Mouse (Mus musculus): ENCODE measurements at regions not wholly inside any gene's neighbourhood (a gene's known extent, or its start where the extent isn't known, plus 50 kb on each side); places are given as distances from the start of the nearest gene placed in this dataset.
A peak's percentile ranks its signal among the peaks of the same experiment; 100 is the strongest.

DNA sequence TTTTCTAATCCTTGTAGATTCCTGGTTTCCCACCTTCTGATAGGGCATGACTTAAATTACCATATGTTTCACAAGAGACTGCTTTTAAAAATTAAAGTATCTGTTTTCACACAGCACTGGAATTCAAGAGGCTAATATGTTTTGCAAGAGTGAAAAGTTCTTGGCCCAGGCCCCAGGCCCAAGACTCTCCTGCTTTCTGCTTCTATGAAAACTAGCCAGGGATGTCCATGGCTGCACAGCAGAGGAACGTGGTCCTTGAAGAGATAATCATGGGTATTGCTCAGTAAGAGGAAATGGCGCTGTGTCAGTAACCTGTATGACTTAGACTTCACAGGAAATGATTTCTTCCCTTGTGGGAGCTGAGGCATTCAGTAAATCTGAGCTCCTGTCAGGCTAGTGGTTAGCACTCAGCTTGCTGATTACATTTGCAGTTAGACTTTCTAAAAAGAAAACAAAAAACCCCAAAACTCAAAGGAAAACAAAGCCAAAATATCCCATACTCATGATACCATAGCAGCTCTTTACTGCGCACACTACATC lies 190.6 kb downstream of the Ndfip2 start:
- no peak overlapping the region for H3K4me3 ChIP-seq (ENCODE audit: low read depth, low read length)

GRCm38 (mm10) chr14:105447088-105447487 lies 188.7 kb downstream of the Ndfip2 start:
- no peak for DNase-seq (ENCODE audit: low spot score)

More for the DNA sequence above, 190.6 kb downstream of the Ndfip2 start:
- ATAC-seq (ENCODE audit: low FRiP score) (no peak), DNase-seq (ENCODE audit: low spot score) (no peak)
- Histone ChIP-seq H3K4me2 (replicated peaks; ENCODE audit: low read depth, low read length) (no peak overlapping the region), H3K36me3 (ENCODE audit: control insufficient read depth, insufficient read depth, low read length) (no peaks in the 10 kb centered on the region), H3K27ac (ENCODE audit: low read depth, low read length) (no peak overlapping the region), H3K9ac (ENCODE audit: low read depth, low read length) (no peak overlapping the region), H3K9me3 (ENCODE audit: control insufficient read depth, low read length) (no peaks in the 10 kb centered on the region), H3K4me1 (replicated peaks; ENCODE audit: control insufficient read depth, insufficient read depth, low read length) (no peaks in the 10 kb centered on the region), H3K27me3 (ENCODE audit: control insufficient read depth, insufficient read depth, low read length) (no peaks in the 10 kb centered on the region)
- 86% methylated on average over 3 of the region's 3 CpGs for WGBS

DNA sequence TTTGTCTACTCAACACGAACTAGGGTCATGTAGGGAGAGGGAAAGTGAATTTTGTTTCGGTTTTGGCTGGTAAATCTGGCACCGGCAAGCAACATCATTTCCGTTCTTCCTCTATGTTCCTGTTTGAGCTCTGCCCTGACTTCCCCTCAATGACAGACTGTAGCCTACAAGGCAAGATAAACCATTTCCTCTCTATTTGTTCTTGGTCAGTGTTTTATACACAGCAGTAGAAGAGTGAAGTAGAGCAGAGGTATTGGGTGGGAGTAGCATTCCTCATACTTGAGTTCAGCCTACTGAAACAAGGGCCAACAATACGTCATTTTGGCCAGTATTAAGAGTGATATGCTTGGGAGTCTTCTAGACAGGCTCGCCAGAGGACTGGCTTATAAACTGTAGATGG lies 177.0 kb downstream of the Ndfip2 start:
- Histone ChIP-seq H3K36me3 (ENCODE audit: control insufficient read depth, insufficient read depth, low read length) (no peaks in the 10 kb centered on the region), H3K4me3 (ENCODE audit: low read depth, low read length) (no peak overlapping the region), H3K4me2 (replicated peaks; ENCODE audit: low read depth, low read length) (no peak overlapping the region), H3K4me1 (replicated peaks; ENCODE audit: control insufficient read depth, insufficient read depth, low read length) (no peaks in the 10 kb centered on the region), H3K27ac (ENCODE audit: low read depth, low read length) (no peak overlapping the region), H3K9me3 (ENCODE audit: control insufficient read depth, low read length) (no peaks in the 10 kb centered on the region), H3K9ac (ENCODE audit: low read depth, low read length) (no peak overlapping the region), H3K27me3 (ENCODE audit: control insufficient read depth, insufficient read depth, low read length) (no peaks in the 10 kb centered on the region)
- DNase-seq (ENCODE audit: low spot score) (no peak), ATAC-seq (ENCODE audit: low FRiP score) (no peak)
- 83% methylated on average over 6 of the region's 6 CpGs for WGBS

More at GRCm38 (mm10) chr14:105447088-105447487, 188.7 kb downstream of the Ndfip2 start:
- no peaks in the 10 kb centered on the region for H3K27me3 ChIP-seq (ENCODE audit: control insufficient read depth, insufficient read depth, low read length)
- H3K9ac ChIP-seq (ENCODE audit: low read depth, low read length) = no peak overlapping the region
- H3K36me3 ChIP-seq (ENCODE audit: control insufficient read depth, insufficient read depth, low read length) = no peaks in the 10 kb centered on the region
- no peak overlapping the region for H3K4me3 ChIP-seq (ENCODE audit: low read depth, low read length)
- no peaks in the 10 kb centered on the region for H3K9me3 ChIP-seq (ENCODE audit: control insufficient read depth, low read length)
- no peak overlapping the region for H3K4me2 ChIP-seq (replicated peaks; ENCODE audit: low read depth, low read length)
- WGBS = 81% methylated on average over 5 of the region's 5 CpGs
- ATAC-seq (ENCODE audit: low FRiP score) = no peak
- no peak overlapping the region for H3K27ac ChIP-seq (ENCODE audit: low read depth, low read length)
- no peaks in the 10 kb centered on the region for H3K4me1 ChIP-seq (replicated peaks; ENCODE audit: control insufficient read depth, insufficient read depth, low read length)

- no peaks in the 10 kb centered on the region for H3K9me3 ChIP-seq (ENCODE audit: control insufficient read depth, low read length)
- H3K4me1 ChIP-seq (replicated peaks; ENCODE audit: control insufficient read depth, insufficient read depth, low read length) = no peaks in the 10 kb centered on the region
- no peak overlapping the region for H3K4me3 ChIP-seq (ENCODE audit: low read depth, low read length)
- no peak overlapping the region for H3K27ac ChIP-seq (ENCODE audit: low read depth, low read length)
- no peaks in the 10 kb centered on the region for H3K27me3 ChIP-seq (ENCODE audit: control insufficient read depth, insufficient read depth, low read length)
- 84% methylated on average over 2 of the region's 2 CpGs for WGBS
- DNase-seq (ENCODE audit: low spot score) (no peak), ATAC-seq (ENCODE audit: low FRiP score) (no peak)
- H3K36me3 ChIP-seq (ENCODE audit: control insufficient read depth, insufficient read depth, low read length) = no peaks in the 10 kb centered on the region
- no peak overlapping the region for H3K9ac ChIP-seq (ENCODE audit: low read depth, low read length)
- H3K4me2 ChIP-seq (replicated peaks; ENCODE audit: low read depth, low read length) = no peak overlapping the region
Observed at GRCm38 (mm10) chr14:105433456-105433855, 175.1 kb downstream of the Ndfip2 start.

- DNase-seq (ENCODE audit: low spot score) = peak; percentile 27
- peak; percentile 57; the same call in 1 of the 2 replicates for ATAC-seq (ENCODE audit: low FRiP score)
- H3K4me1 ChIP-seq (replicated peaks; ENCODE audit: control insufficient read depth, insufficient read depth, low read length) = no peaks in the 10 kb centered on the region
Observed at GRCm38 (mm10) chr14:105432670-105433069, 174.3 kb downstream of the Ndfip2 start.

GRCm38 (mm10) chr14:105431584-105431983 lies 173.2 kb downstream of the Ndfip2 start:
- H3K4me1 ChIP-seq (replicated peaks; ENCODE audit: control insufficient read depth, insufficient read depth, low read length) = no peaks in the 10 kb centered on the region
- WGBS = 92% methylated on average over 4 of the region's 4 CpGs
- no peak overlapping the region for H3K4me3 ChIP-seq (ENCODE audit: low read depth, low read length)
- no peak overlapping the region for H3K9ac ChIP-seq (ENCODE audit: low read depth, low read length)
- no peak overlapping the region for H3K4me2 ChIP-seq (replicated peaks; ENCODE audit: low read depth, low read length)
- H3K9me3 ChIP-seq (ENCODE audit: control insufficient read depth, low read length) = no peaks in the 10 kb centered on the region
- H3K27ac ChIP-seq (ENCODE audit: low read depth, low read length) = no peak overlapping the region
- H3K36me3 ChIP-seq (ENCODE audit: control insufficient read depth, insufficient read depth, low read length) = no peaks in the 10 kb centered on the region
- no peak for ATAC-seq (ENCODE audit: low FRiP score)
- DNase-seq (ENCODE audit: low spot score) = no peak
- H3K27me3 ChIP-seq (ENCODE audit: control insufficient read depth, insufficient read depth, low read length) = no peaks in the 10 kb centered on the region

More at GRCm38 (mm10) chr14:105432670-105433069, 174.3 kb downstream of the Ndfip2 start:
- 1% methylated on average over 4 of the region's 4 CpGs for WGBS
- Histone ChIP-seq H3K27me3 (ENCODE audit: control insufficient read depth, insufficient read depth, low read length) (no peaks in the 10 kb centered on the region), H3K27ac (ENCODE audit: low read depth, low read length) (no peak overlapping the region), H3K36me3 (ENCODE audit: control insufficient read depth, insufficient read depth, low read length) (no peaks in the 10 kb centered on the region), H3K4me2 (replicated peaks; ENCODE audit: low read depth, low read length) (no peak overlapping the region), H3K4me3 (ENCODE audit: low read depth, low read length) (no peak overlapping the region), H3K9me3 (ENCODE audit: control insufficient read depth, low read length) (no peaks in the 10 kb centered on the region), H3K9ac (ENCODE audit: low read depth, low read length) (no peak overlapping the region)

GRCm38 (mm10) chr14:105429664-105430257 lies 171.4 kb downstream of the Ndfip2 start:
- no peak overlapping the region for H3K4me2 ChIP-seq (replicated peaks; ENCODE audit: low read depth, low read length)
- H3K4me1 ChIP-seq (replicated peaks; ENCODE audit: control insufficient read depth, insufficient read depth, low read length) = no peaks in the 10 kb centered on the region
- ATAC-seq (ENCODE audit: low FRiP score) (no peak), DNase-seq (ENCODE audit: low spot score) (no peak)
- H3K27me3 ChIP-seq (ENCODE audit: control insufficient read depth, insufficient read depth, low read length) = no peaks in the 10 kb centered on the region
- H3K9me3 ChIP-seq (ENCODE audit: control insufficient read depth, low read length) = no peaks in the 10 kb centered on the region
- H3K36me3 ChIP-seq (ENCODE audit: control insufficient read depth, insufficient read depth, low read length) = no peaks in the 10 kb centered on the region
- WGBS = 75% methylated on average over 5 of the region's 5 CpGs
- no peak overlapping the region for H3K27ac ChIP-seq (ENCODE audit: low read depth, low read length)
- no peak overlapping the region for H3K4me3 ChIP-seq (ENCODE audit: low read depth, low read length)
- H3K9ac ChIP-seq (ENCODE audit: low read depth, low read length) = no peak overlapping the region

DNA sequence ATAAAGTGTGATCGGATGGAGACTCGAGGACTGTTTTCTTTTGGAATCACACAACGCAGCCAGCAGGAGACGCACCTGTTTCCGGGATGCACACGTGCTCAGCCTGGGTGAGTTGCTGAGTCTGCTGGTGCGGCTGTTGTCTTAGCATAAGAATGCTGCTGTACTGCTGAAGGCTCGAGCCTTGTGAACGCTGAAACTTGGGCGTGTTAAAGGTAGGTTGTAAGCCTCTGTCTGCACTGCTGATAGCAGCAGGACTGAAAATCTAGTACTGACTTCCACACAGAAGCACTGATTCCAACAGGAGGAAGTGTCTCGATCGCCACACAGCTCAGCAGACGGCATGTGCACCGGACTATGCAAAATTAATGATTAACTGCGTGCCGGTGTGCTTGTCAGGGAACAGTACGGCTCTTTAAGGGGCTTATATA lies 169.1 kb downstream of the Ndfip2 start:
- no peak overlapping the region for H3K27ac ChIP-seq (ENCODE audit: low read depth, low read length)
- peak; percentile 68; the same call in 1 of the 2 replicates for ATAC-seq (ENCODE audit: low FRiP score)
- peak; percentile 29 for DNase-seq (ENCODE audit: low spot score)
- H3K9me3 ChIP-seq (ENCODE audit: control insufficient read depth, low read length) = no peaks in the 10 kb centered on the region
- no peaks in the 10 kb centered on the region for H3K4me1 ChIP-seq (replicated peaks; ENCODE audit: control insufficient read depth, insufficient read depth, low read length)
- no peak overlapping the region for H3K9ac ChIP-seq (ENCODE audit: low read depth, low read length)
- H3K4me2 ChIP-seq (replicated peaks; ENCODE audit: low read depth, low read length) = peak overlapping the region; percentile 31
- no peaks in the 10 kb centered on the region for H3K36me3 ChIP-seq (ENCODE audit: control insufficient read depth, insufficient read depth, low read length)
- H3K4me3 ChIP-seq (ENCODE audit: low read depth, low read length) = no peak overlapping the region
- H3K27me3 ChIP-seq (ENCODE audit: control insufficient read depth, insufficient read depth, low read length) = no peaks in the 10 kb centered on the region
- 31% methylated on average over 17 of the region's 17 CpGs for WGBS

All from hindbrain, embryonic 11.5 days (tissue).